Mouse (Mus musculus) central nervous system, embryonic 14 days (tissue): Measurements from ENCODE around the gene Fnbp1. TPM values are rescaled to one million over a fixed set of nuclear protein-coding genes. Genes with fewer than 3 reads are reported as not detected.

Experiments used
- polyA plus RNA-seq: library from polyadenylated mRNA; depleted of rRNA; stranded (reverse); fragments of >200 nt; gene quantifications from 2 replicates; pipeline ENCODE4 v1.2.3, GENCODE M21; 2012; rRNA removed

The Fnbp1 gene
- polyA plus RNA-seq: 32.9 and 41.8 TPM in 2 replicates

DNA sequence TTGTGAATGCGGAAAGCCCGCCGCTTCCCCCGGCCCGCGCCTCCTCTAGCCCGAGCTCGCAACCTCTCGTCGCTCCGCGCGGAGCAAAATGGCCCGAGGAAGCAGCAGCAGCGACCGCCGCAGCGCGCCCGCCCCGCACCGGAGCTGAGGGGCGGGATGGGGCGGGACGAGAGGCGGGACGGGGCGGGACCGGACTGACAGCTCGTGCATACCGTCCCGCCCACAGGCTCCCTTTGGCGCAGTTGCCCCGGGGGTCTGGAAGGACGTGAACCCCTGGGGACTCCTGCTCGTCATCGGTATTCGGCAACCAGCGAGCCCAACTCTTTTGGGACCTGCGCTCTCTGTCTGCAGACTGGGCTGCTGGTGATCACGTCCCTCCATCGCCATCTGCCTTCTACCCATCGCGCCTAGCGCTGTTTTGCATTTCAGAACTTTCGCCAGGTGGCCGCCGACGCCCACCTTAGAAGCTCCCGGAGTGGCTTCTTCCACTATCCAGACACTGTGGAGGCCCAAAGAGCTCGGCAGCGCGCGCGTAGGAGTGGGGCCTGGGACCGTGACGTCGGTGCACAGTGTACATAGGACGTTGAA, at the start of gene Fnbp1:
Fnbp1 (minus strand) TSS at position 142 of the 588 bp plus-strand sequence.

DNA sequence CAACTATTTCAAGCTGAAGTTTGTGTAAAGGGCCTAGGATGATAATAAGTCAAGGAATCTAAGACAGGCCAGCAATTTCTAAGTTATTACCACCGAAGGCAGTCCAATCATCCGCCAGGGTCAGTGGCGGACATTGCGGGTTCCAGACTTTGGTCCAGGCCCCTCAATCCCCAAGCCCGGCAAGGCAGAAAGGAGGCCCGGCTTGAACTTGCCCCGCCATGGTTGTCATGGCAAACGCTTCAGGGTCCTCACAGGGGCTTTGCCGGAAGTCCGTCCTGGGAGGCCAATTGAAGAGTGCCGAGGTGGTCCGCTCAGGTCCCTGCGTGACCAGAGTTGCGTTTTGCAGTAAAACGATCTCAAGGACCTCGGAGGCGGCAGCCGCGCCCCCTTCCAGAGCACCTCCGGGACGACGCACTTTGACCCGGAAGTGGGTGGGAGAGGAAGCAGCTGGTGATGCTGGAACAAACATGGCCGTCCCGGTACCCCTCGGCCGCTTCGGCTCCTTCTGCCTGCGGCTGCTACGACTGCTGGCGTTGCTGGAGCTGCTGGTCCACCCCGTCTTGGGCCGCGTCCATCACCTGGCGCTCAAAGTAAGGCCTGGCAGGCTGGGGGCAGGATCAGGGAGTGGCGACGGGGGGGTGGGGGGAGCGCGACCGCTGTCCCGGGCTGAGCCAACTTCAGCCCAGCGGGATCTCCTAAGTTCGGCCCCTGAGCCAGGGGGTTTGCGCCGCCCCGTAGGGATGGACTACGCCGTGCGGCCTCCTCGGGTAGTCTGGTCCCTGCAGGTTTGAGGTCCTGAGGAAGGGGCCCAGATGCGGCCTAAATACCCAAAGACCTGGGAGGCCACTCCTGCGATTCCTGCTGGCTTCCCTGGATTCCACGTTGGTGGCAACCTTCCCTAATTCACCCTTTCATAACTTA, 10.3 kb upstream of the Fnbp1 start, which contains the start of gene Gpr107:
Gpr107 (plus strand) TSS at position 425 of the 921 bp plus-strand sequence.

GRCm38 (mm10) chr2:30981790-30982513, 159.9 kb downstream of the Fnbp1 start, which contains the start of the genes BC005624 and Usp20:
TSS of gene BC005624 (minus strand) at chr2:30982201.
TSS of gene Usp20 (plus strand) at chr2:30982279.

Other genes with a start within 250 kb of the Fnbp1 start
- 3.5 and 7.1 TPM in 2 replicates for gene Ptges, start 212.1 kb downstream of the Fnbp1 start, polyA plus RNA-seq
- 36.4 and 37.1 TPM in 2 replicates for gene Tor1b, start 189.0 kb downstream of the Fnbp1 start, polyA plus RNA-seq
- gene Tor1a, start 174.1 kb downstream of the Fnbp1 start, polyA plus RNA-seq: 65.9 and 74.3 TPM in 2 replicates
- 84.3 and 86.1 TPM in 2 replicates for gene BC005624, start 159.8 kb downstream of the Fnbp1 start, polyA plus RNA-seq
- 33.0 and 35.4 TPM in 2 replicates for gene Usp20, start 159.7 kb downstream of the Fnbp1 start, polyA plus RNA-seq
- gene Gpr107, start 10.3 kb upstream of the Fnbp1 start, polyA plus RNA-seq: 27.6 and 30.1 TPM in 2 replicates
- gene Ncs1, start 103.8 kb upstream of the Fnbp1 start, polyA plus RNA-seq: 43.0 and 47.2 TPM in 2 replicates
- gene Hmcn2, start 172.4 kb upstream of the Fnbp1 start, polyA plus RNA-seq: 0.65 and 0.78 TPM in 2 replicates